Mouse (Mus musculus) R1 (cell line): ENCODE measurements around the gene Ankrd44.
A peak's percentile ranks its signal among the peaks of the same experiment; 100 is the strongest.

Experiments used
- DNase-seq: peaks from one replicate; pipeline ENCODE4 v3.0.0-alpha.2; 2018; ENCODE audit warnings: low read depth, low spot score

Gene Ankrd44

GRCm38 (mm10) chr1:54888449-54888848 lies 37.7 kb downstream of the Ankrd44 start:
- no peak for DNase-seq

GRCm38 (mm10) chr1:54887873-54888272 lies 38.3 kb downstream of the Ankrd44 start:
- no peak for DNase-seq

GRCm38 (mm10) chr1:54882856-54883467 lies 43.2 kb downstream of the Ankrd44 start:
- DNase-seq: no peak

- DNase-seq: no peak
Observed at GRCm38 (mm10) chr1:54881523-54881922, 44.7 kb downstream of the Ankrd44 start.

- DNase-seq: no peak
Observed at GRCm38 (mm10) chr1:54877423-54878073, 48.6 kb downstream of the Ankrd44 start.

GRCm38 (mm10) chr1:54877014-54877413 lies 49.2 kb downstream of the Ankrd44 start:
- DNase-seq: no peak

GRCm38 (mm10) chr1:54874094-54874493 lies 52.1 kb downstream of the Ankrd44 start:
- DNase-seq: no peak

GRCm38 (mm10) chr1:54872857-54873616 lies 53.1 kb downstream of the Ankrd44 start:
- DNase-seq: no peak

- no peak for DNase-seq
Observed at GRCm38 (mm10) chr1:54871321-54871720, 54.9 kb downstream of the Ankrd44 start.

- no peak for DNase-seq
Observed at GRCm38 (mm10) chr1:54870634-54871033, 55.6 kb downstream of the Ankrd44 start.

- DNase-seq: no peak
Observed at GRCm38 (mm10) chr1:54867226-54867625, 59.0 kb downstream of the Ankrd44 start.

GRCm38 (mm10) chr1:54866131-54866530 lies 60.1 kb downstream of the Ankrd44 start:
- no peak for DNase-seq

- DNase-seq: no peak
Observed at GRCm38 (mm10) chr1:54864928-54865652, 61.1 kb downstream of the Ankrd44 start.

GRCm38 (mm10) chr1:54860361-54860760 lies 65.8 kb downstream of the Ankrd44 start:
- DNase-seq: no peak

GRCm38 (mm10) chr1:54859876-54860275 lies 66.3 kb downstream of the Ankrd44 start:
- peak; percentile 21 for DNase-seq

- no peak for DNase-seq
Observed at GRCm38 (mm10) chr1:54858898-54859297, 67.3 kb downstream of the Ankrd44 start.

- DNase-seq: no peak
Observed at GRCm38 (mm10) chr1:54856502-54856901, 69.7 kb downstream of the Ankrd44 start.

GRCm38 (mm10) chr1:54855970-54856369 lies 70.2 kb downstream of the Ankrd44 start:
- no peak for DNase-seq

GRCm38 (mm10) chr1:54854388-54854787 lies 71.8 kb downstream of the Ankrd44 start:
- no peak for DNase-seq

GRCm38 (mm10) chr1:54853311-54854000 lies 72.7 kb downstream of the Ankrd44 start:
- no peak for DNase-seq

GRCm38 (mm10) chr1:54851610-54852009 lies 74.6 kb downstream of the Ankrd44 start:
- DNase-seq: no peak
